Mouse (Mus musculus) brown adipose tissue, adult 24 weeks (tissue): ENCODE data around the gene Rpl23. TPM values are rescaled to one million over a fixed set of nuclear protein-coding genes. Genes with fewer than 3 reads are reported as not detected.

ENCODE experiments used
- H3K27ac ChIP-seq: fragments of 200-500 bp; replicated peaks from 2 replicates; pipeline ENCODE4 v1.5.1; 2012; ENCODE audit warnings: low read depth, mild to moderate bottlenecking, low read length
- H3K4me1 ChIP-seq: fragments of 200-500 bp; 2 replicates; pipeline ENCODE4 v1.6.1; 2012; ENCODE audit warnings: low read length, mixed read lengths; ENCODE audit not compliant: control insufficient read depth, insufficient read depth, insufficient read length
- H3K4me3 ChIP-seq: fragments of 200-500 bp; 2 replicates; pipeline ENCODE4 v1.5.1; 2012; ENCODE audit warnings: low read depth, mild to moderate bottlenecking, low read length, moderate library complexity; ENCODE audit not compliant: insufficient read depth
- polyA plus RNA-seq: library from polyadenylated mRNA; stranded (reverse); fragments of >200 nt; gene quantifications from 2 replicates; pipeline ENCODE4 v1.2.4, GENCODE M21; 2012; ENCODE audit not compliant: missing spikeins, insufficient read depth, insufficient read length

The Rpl23 gene
- polyA plus RNA-seq, 1 experiment, result 268 TPM

- H3K4me1 ChIP-seq, result peaks cover 69% of the 10 kb centered on the region
- H3K27ac ChIP-seq, result peak overlapping the region; percentile 83
- no peak overlapping the region for H3K4me3 ChIP-seq
Measured at GRCm38 (mm10) chr11:97819102-97819501, 36.9 kb upstream of the Rpl23 start.

GRCm38 (mm10) chr11:97818571-97818970 is 36.3 kb upstream of the Rpl23 start:
- H3K27ac ChIP-seq, result peak overlapping the region; percentile 83
- no peak overlapping the region for H3K4me3 ChIP-seq
- H3K4me1 ChIP-seq, result peaks cover 71% of the 10 kb centered on the region

GRCm38 (mm10) chr11:97818003-97818402 is 35.8 kb upstream of the Rpl23 start:
- Histone ChIP-seq H3K27ac (peak overlapping the region; percentile 83), H3K4me1 (peaks cover 77% of the 10 kb centered on the region), H3K4me3 (no peak overlapping the region)

- no peak overlapping the region for H3K4me3 ChIP-seq
- peak overlapping the region; percentile 83 for H3K27ac ChIP-seq
- peaks cover 81% of the 10 kb centered on the region for H3K4me1 ChIP-seq
Measured at GRCm38 (mm10) chr11:97817379-97817778, 35.1 kb upstream of the Rpl23 start.

GRCm38 (mm10) chr11:97816916-97817315 is 34.7 kb upstream of the Rpl23 start:
- Histone ChIP-seq H3K27ac (peak overlapping the region; percentile 83), H3K4me3 (no peak overlapping the region), H3K4me1 (peaks cover 82% of the 10 kb centered on the region)

- Histone ChIP-seq H3K27ac (peak overlapping the region; percentile 83), H3K4me1 (peaks cover 81% of the 10 kb centered on the region), H3K4me3 (no peak overlapping the region)
Measured at GRCm38 (mm10) chr11:97816176-97816575, 33.9 kb upstream of the Rpl23 start.

- no peak overlapping the region for H3K4me3 ChIP-seq
- H3K4me1 ChIP-seq, result peaks cover 81% of the 10 kb centered on the region
- peak overlapping the region; percentile 83 for H3K27ac ChIP-seq
Measured at GRCm38 (mm10) chr11:97815736-97816135, 33.5 kb upstream of the Rpl23 start.

- Histone ChIP-seq H3K4me3 (no peak overlapping the region), H3K4me1 (peaks cover 90% of the 10 kb centered on the region), H3K27ac (no peak overlapping the region; the same call in 1 of the 2 replicates)
Measured at GRCm38 (mm10) chr11:97813746-97814515, 31.7 kb upstream of the Rpl23 start.

GRCm38 (mm10) chr11:97813085-97813484 is 30.8 kb upstream of the Rpl23 start:
- H3K4me3 ChIP-seq, result no peak overlapping the region
- 0 out of 2 replicates have a peak overlapping the region, but pooled peaks have one; percentile 1 for H3K27ac ChIP-seq
- peaks cover 90% of the 10 kb centered on the region for H3K4me1 ChIP-seq

GRCm38 (mm10) chr11:97812491-97812921 is 30.3 kb upstream of the Rpl23 start:
- Histone ChIP-seq H3K4me1 (peaks cover 88% of the 10 kb centered on the region), H3K27ac (no peak overlapping the region), H3K4me3 (no peak overlapping the region)

GRCm38 (mm10) chr11:97811569-97812362 is 29.5 kb upstream of the Rpl23 start:
- H3K4me1 ChIP-seq, result peaks cover 87% of the 10 kb centered on the region
- H3K27ac ChIP-seq, result peak overlapping the region; percentile 16; the same call in 1 of the 2 replicates
- no peak overlapping the region for H3K4me3 ChIP-seq

GRCm38 (mm10) chr11:97810970-97811369 is 28.7 kb upstream of the Rpl23 start:
- Histone ChIP-seq H3K4me1 (peaks cover 87% of the 10 kb centered on the region), H3K4me3 (no peak overlapping the region), H3K27ac (peak overlapping the region; percentile 39; the same call in 1 of the 2 replicates)

- Histone ChIP-seq H3K4me3 (no peak overlapping the region), H3K27ac (peak overlapping the region; percentile 39), H3K4me1 (peaks cover 87% of the 10 kb centered on the region)
Measured at GRCm38 (mm10) chr11:97810356-97810755, 28.1 kb upstream of the Rpl23 start.

- Histone ChIP-seq H3K4me1 (peaks cover 85% of the 10 kb centered on the region), H3K4me3 (no peak overlapping the region), H3K27ac (peak overlapping the region; percentile 86)
Measured at GRCm38 (mm10) chr11:97809235-97810121, 27.2 kb upstream of the Rpl23 start.
